Mouse (Mus musculus): ENCODE measurements around the gene Zfp119b. TPM values are rescaled to one million over a fixed set of nuclear protein-coding genes. Genes with fewer than 3 reads are reported as not detected.

The Zfp119b gene
- polyA plus RNA-seq, 2 experiments: 0.76 to 2.5 TPM

DNA sequence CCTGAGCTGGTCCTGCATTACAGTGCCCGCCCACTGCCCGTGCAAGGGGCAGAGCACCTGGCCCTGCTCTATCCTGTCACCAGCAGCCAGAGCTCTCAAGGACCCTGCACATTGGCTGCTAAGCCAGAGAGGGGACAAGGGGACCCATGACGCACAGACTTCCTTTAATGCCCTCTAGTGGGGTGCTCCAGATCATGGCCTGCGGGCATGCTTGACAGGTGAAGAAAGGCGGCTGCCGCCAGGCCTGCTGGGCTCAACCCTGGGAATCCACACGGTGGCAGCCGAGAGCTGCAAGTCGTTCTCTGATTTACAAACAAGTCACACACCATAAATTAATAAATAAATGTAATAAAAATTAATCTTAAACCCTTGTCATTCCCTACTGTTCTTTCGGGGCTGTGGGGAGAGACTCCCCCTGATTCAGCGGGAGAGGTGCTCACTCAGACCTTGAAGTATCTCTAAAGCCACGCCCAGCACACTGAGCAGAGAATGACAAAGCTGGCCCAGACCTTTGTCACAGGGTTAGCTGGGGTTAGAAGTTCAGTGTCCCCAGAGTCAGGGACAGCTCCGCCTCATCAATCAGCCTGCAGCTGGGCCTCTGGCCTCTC lies 27.1 kb upstream of the Zfp119b start:
- no peaks in the 10 kb centered on the region for H3K36me3 ChIP-seq (replicated peaks; ENCODE audit: control insufficient read depth, insufficient read depth, low read depth)
- WGBS (ENCODE audit: insufficient replicate concordance): 14% methylated on average over 13 of the region's 13 CpGs

DNA sequence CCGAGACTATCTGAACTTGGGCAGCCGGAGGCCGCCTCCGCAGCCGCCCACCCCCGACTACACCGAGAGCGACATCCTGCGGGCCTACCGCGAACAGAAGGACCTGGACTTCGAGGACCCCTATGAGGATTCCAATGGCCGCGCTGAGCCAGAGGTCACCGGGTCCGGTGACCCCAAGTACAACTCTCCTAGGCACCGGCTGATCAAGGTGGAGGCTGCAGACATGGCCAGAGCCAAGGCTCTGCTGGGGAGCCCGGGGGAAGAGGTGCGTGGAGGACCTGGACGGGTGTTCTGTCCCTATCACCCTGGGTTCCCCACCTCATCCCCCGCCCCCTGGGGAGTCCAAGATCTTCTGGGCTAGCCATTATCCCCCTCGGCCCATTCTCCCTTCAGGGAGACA lies 22.2 kb upstream of the Zfp119b start:
- no peak overlapping the region for H3K4me3 ChIP-seq (ENCODE audit: insufficient read depth in 1 of 2, low read depth in 2 of 2, low read length in 2 of 2)
- no peak overlapping the region for H3K4me2 ChIP-seq (ENCODE audit: low read depth)
- H3K27me3 ChIP-seq (ENCODE audit: control insufficient read depth, insufficient read depth, low read length): peaks cover 24% of the 10 kb centered on the region
- WGBS (ENCODE audit: insufficient replicate concordance): 31% methylated on average over 22 of the region's 22 CpGs
- DNase-seq (ENCODE audit: low read depth in 3 of 3, low spot score in 3 of 3) (no peak), ATAC-seq (ENCODE audit: insufficient read depth) (no peak)
- no peak overlapping the region for H3K27ac ChIP-seq
- no peaks in the 10 kb centered on the region for H3K9me3 ChIP-seq (ENCODE audit: control insufficient read depth, low read length)
- H3K4me1 ChIP-seq (replicated peaks; ENCODE audit: control insufficient read depth in 2 of 2, insufficient read depth in 2 of 2, low read length in 1 of 2): no peaks in the 10 kb centered on the region
- H3K36me3 ChIP-seq (replicated peaks; ENCODE audit: control insufficient read depth, insufficient read depth, low read depth): peaks cover 2% of the 10 kb centered on the region; the same call in 1 of the 2 replicates
- TF ChIP-seq CTCF (IDR thresholded peaks at IDR 0.05; ENCODE audit: low read depth) (no peak; the same call in 1 of the 2 replicates), EP300 (IDR thresholded peaks at IDR 0.05; ENCODE audit: low read depth) (no peak)
- no peak overlapping the region for H3K9ac ChIP-seq (replicated peaks)

More for the DNA sequence above, 27.1 kb upstream of the Zfp119b start:
- H3K4me3 ChIP-seq (ENCODE audit: insufficient read depth in 1 of 2, low read depth in 2 of 2, low read length in 2 of 2): no peak overlapping the region
- peak; percentile 51 for ATAC-seq (ENCODE audit: insufficient read depth)
- H3K4me1 ChIP-seq (replicated peaks; ENCODE audit: control insufficient read depth in 2 of 2, insufficient read depth in 2 of 2, low read length in 1 of 2): 0 out of 4 replicates have a peak, but pooled peaks cover 0 to 4% of the 10 kb centered on the region in 2 experiments
- H3K4me2 ChIP-seq (ENCODE audit: low read depth): no peak overlapping the region
- H3K9ac ChIP-seq (replicated peaks): no peak overlapping the region
- H3K27me3 ChIP-seq (ENCODE audit: control insufficient read depth, insufficient read depth, low read length): peaks cover 5% of the 10 kb centered on the region
- H3K27ac ChIP-seq: no peak overlapping the region
- H3K9me3 ChIP-seq (ENCODE audit: control insufficient read depth, low read length): no peaks in the 10 kb centered on the region
- TF ChIP-seq EP300 (IDR thresholded peaks at IDR 0.05; ENCODE audit: low read depth) (no peak), CTCF (IDR thresholded peaks at IDR 0.05; ENCODE audit: low read depth) (peak; percentile 78)
- no peak for DNase-seq (ENCODE audit: low read depth in 3 of 3, low spot score in 3 of 3)

DNA sequence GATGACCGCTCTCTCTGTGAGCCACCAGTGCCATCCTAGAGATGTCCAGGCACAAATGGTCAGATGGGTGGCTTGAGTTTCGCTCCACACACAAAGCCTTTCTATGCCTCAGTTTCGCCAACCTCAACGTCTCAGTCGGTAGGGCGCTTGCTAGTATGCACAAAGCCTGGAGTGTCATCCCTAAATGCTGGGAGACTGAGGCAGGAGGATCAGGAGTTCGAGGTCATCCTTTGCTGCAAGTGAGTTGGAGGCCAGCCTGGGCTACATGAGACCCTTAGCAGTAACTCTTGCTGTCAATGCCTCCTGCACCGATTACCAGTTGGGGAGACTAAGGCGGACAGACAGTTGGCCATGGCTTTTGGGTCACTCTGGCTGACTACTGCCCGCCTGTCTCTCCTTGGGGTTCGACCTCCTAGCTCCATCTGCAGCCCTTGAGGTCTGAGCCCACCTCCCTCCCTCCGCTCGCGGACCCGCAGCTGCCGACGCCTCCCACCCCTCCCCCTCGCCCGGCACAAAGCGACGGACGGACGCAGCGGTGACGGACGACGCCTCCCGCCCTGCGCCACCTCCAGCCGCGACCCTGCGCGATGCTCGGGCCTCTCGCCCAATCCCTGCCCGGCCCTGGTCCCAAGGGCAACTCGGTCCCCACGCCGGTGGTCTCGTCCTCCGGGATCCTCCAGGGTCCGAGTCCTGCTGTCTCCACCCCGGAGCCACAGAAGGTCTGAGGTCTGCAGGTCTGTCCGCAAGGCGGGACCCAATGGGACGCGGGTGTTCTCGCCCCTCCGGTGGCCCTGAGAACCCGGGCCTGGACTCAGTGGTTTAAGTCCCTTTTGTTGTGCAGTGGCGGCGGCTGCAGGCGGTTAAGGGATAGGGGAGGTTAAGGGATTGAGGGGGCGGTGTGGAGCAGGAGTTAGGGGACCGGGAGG lies 20.9 kb upstream of the Zfp119b start, which contains the start of gene Shd:
Gene Shd, plus strand, starts transcription at position 502 of the 926 bp plus-strand sequence.
- WGBS (ENCODE audit: insufficient replicate concordance): 10% methylated on average over 55 of the region's 55 CpGs
- peak within 1 kb of the TSS; percentile 11 to 12; a peak in 2 of 4 replicates for H3K4me3 ChIP-seq (ENCODE audit: insufficient read depth in 1 of 2, low read depth in 2 of 2, low read length in 2 of 2)
- peak within 1 kb of the TSS; percentile 47 for H3K4me2 ChIP-seq (ENCODE audit: low read depth)
- H3K27me3 ChIP-seq (ENCODE audit: control insufficient read depth, insufficient read depth, low read length): peaks cover 24% of the 10 kb centered on the region
- peaks cover 3% of the 10 kb centered on the region for H3K36me3 ChIP-seq (replicated peaks; ENCODE audit: control insufficient read depth, insufficient read depth, low read depth)
- TF ChIP-seq EP300 (IDR thresholded peaks at IDR 0.05; ENCODE audit: low read depth): no peak
- TF ChIP-seq CTCF (IDR thresholded peaks at IDR 0.05; ENCODE audit: low read depth): no peak
- H3K9me3 ChIP-seq (ENCODE audit: control insufficient read depth, low read length): no peaks in the 10 kb centered on the region
- no peaks in the 10 kb centered on the region for H3K4me1 ChIP-seq (replicated peaks; ENCODE audit: control insufficient read depth in 2 of 2, insufficient read depth in 2 of 2, low read length in 1 of 2)
- H3K27ac ChIP-seq: no peak within 1 kb of the TSS
- no peak within 1 kb of the TSS for H3K9ac ChIP-seq (replicated peaks)
- no peak for ATAC-seq (ENCODE audit: insufficient read depth)
- DNase-seq (ENCODE audit: low read depth in 3 of 3, low spot score in 3 of 3): no peak

DNA sequence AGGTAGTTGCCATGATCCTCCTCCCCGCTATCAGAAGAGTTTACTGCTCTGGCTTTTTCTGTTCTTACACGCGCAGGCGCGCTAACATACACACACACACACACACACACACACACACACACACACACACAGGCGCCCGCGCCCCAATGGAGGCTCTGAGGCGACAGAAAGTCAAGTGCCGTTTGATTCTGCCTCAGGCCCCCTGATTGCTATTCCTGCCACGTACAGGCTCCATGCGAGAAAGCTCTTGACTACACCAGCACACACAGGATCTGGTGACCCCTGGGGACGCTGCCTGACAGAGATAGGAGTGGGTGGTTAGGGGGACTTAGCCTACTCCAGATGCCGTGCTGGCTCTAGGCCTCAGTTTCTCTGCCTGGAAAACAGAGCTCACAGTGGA lies 20.3 kb upstream of the Zfp119b start:
- DNase-seq (ENCODE audit: low read depth in 3 of 3, low spot score in 3 of 3) (no peak), ATAC-seq (ENCODE audit: insufficient read depth) (no peak)
- peaks cover 24% of the 10 kb centered on the region for H3K27me3 ChIP-seq (ENCODE audit: control insufficient read depth, insufficient read depth, low read length)
- no peak overlapping the region for H3K4me3 ChIP-seq (ENCODE audit: insufficient read depth in 1 of 2, low read depth in 2 of 2, low read length in 2 of 2)
- TF ChIP-seq EP300 (IDR thresholded peaks at IDR 0.05; ENCODE audit: low read depth) (no peak), CTCF (IDR thresholded peaks at IDR 0.05; ENCODE audit: low read depth) (no peak)
- H3K36me3 ChIP-seq (replicated peaks; ENCODE audit: control insufficient read depth, insufficient read depth, low read depth): peaks cover 3% of the 10 kb centered on the region
- H3K9me3 ChIP-seq (ENCODE audit: control insufficient read depth, low read length): no peaks in the 10 kb centered on the region
- no peaks in the 10 kb centered on the region for H3K4me1 ChIP-seq (replicated peaks; ENCODE audit: control insufficient read depth in 2 of 2, insufficient read depth in 2 of 2, low read length in 1 of 2)
- H3K4me2 ChIP-seq (ENCODE audit: low read depth): no peak overlapping the region
- WGBS (ENCODE audit: insufficient replicate concordance): 39% methylated on average over 14 of the region's 14 CpGs
- H3K27ac ChIP-seq: no peak overlapping the region
- H3K9ac ChIP-seq (replicated peaks): no peak overlapping the region

DNA sequence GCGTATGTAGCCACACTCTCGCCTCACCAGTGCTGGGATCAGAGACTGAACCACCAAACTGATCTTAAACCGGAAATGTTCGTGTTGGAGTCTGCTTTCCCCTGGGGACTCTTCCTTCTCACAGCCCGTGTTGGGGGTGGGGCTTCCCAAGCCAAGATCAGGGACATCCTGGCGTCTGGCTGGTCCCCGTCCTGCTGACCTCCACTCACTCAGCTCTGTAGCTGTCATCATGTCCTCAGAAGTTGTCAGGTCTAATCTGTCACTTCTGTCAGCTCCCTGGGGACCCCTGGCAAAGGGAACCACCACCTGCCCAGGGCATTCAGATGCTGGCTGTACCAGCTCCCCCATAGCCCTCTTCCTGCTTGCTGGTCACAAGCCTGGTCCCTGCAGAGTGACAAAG lies 18.9 kb upstream of the Zfp119b start:
- Histone ChIP-seq H3K27ac (no peak overlapping the region), H3K9ac (replicated peaks) (no peak overlapping the region), H3K9me3 (ENCODE audit: control insufficient read depth, low read length) (no peaks in the 10 kb centered on the region), H3K4me3 (ENCODE audit: insufficient read depth in 1 of 2, low read depth in 2 of 2, low read length in 2 of 2) (no peak overlapping the region), H3K36me3 (replicated peaks; ENCODE audit: control insufficient read depth, insufficient read depth, low read depth) (peaks cover 3% of the 10 kb centered on the region), H3K27me3 (ENCODE audit: control insufficient read depth, insufficient read depth, low read length) (peaks cover 24% of the 10 kb centered on the region), H3K4me1 (replicated peaks; ENCODE audit: control insufficient read depth in 2 of 2, insufficient read depth in 2 of 2, low read length in 1 of 2) (no peaks in the 10 kb centered on the region), H3K4me2 (ENCODE audit: low read depth) (no peak overlapping the region)
- DNase-seq (ENCODE audit: low read depth in 3 of 3, low spot score in 3 of 3) (no peak), ATAC-seq (ENCODE audit: insufficient read depth) (no peak)
- TF ChIP-seq CTCF (IDR thresholded peaks at IDR 0.05; ENCODE audit: low read depth) (no peak), EP300 (IDR thresholded peaks at IDR 0.05; ENCODE audit: low read depth) (no peak)
- WGBS (ENCODE audit: insufficient replicate concordance): 61% methylated on average over 7 of the region's 7 CpGs
